Mouse (Mus musculus) intestine, embryonic 16.5 days (tissue): Measurements from ENCODE around the gene Sertad3. TPM values are rescaled to one million over a fixed set of nuclear protein-coding genes. Genes with fewer than 3 reads are reported as not detected.
A peak's percentile ranks its signal among the peaks of the same experiment; 100 is the strongest.

Experiments
- ATAC-seq: fragments of 200-750 bp; cut with Nextera tagmentation; 2 replicates; pipeline ENCODE4 v1.8.0; 2017; ENCODE audit warnings: moderate TSS enrichment, moderate library complexity
- H3K27ac ChIP-seq: fragments of 300-500 bp; sonication (generic); 2 replicates; pipeline ENCODE4 v1.5.1; 2014; ENCODE audit warnings: mild to moderate bottlenecking, low read length
- H3K27me3 ChIP-seq: fragments of 300-500 bp; sonication (generic); replicated peaks from 2 replicates; pipeline ENCODE4 v1.6.1; 2014; ENCODE audit warnings: low read length, control low read depth, mixed read lengths; ENCODE audit not compliant: control insufficient read depth, insufficient read depth
- H3K36me3 ChIP-seq: fragments of 300-500 bp; sonication (generic); 2 replicates; pipeline ENCODE4 v1.6.1; 2014; ENCODE audit warnings: low read length, control low read depth; ENCODE audit not compliant: control insufficient read depth, insufficient read depth
- H3K4me1 ChIP-seq: fragments of 300-500 bp; sonication (generic); 2 replicates; pipeline ENCODE4 v1.6.1; 2014; ENCODE audit warnings: low read length, control low read depth, mixed read lengths; ENCODE audit not compliant: control insufficient read depth, insufficient read depth
- H3K4me2 ChIP-seq: fragments of 300-500 bp; sonication (generic); 2 replicates; pipeline ENCODE4 v1.6.1; 2014; ENCODE audit warnings: low read depth, low read length, control low read depth
- H3K4me3 ChIP-seq: fragments of 300-500 bp; sonication (generic); 2 replicates; pipeline ENCODE4 v1.5.1; 2014; ENCODE audit warnings: mild to moderate bottlenecking, low read length
- H3K9ac ChIP-seq: fragments of 300-500 bp; sonication (generic); 2 replicates; pipeline ENCODE4 v1.6.1; 2014; ENCODE audit warnings: low read depth, low read length
- H3K9me3 ChIP-seq: fragments of 300-500 bp; sonication (generic); 2 replicates; pipeline ENCODE4 v1.6.1; 2016; ENCODE audit warnings: low read length, control low read depth; ENCODE audit not compliant: control insufficient read depth
- WGBS: fragments of 180-500 bp; shearing (Covaris S2); extraction: QIAGEN DNeasy Blood & Tissue Kit; methylation state at CpG from one replicate; pipeline ENCODE4 v1.1.7; 2014; 5-methylcytosine and 5-hydroxymethylcytosine counted together
- polyA plus RNA-seq: library from polyadenylated mRNA; unstranded; fragments of >200 nt; fragmentation: Nextera tagmentation; extraction: Ambion mirVana; gene quantifications from 2 replicates; pipeline ENCODE4 v1.2.1, GENCODE M21; 2015

Sertad3 gene
- polyA plus RNA-seq, 1 experiment from 2014 or later = 27.4 TPM

- Histone ChIP-seq H3K27ac (no peak overlapping the region), H3K4me1 (no peaks in the 10 kb centered on the region), H3K4me3 (no peak overlapping the region), H3K4me2 (no peak overlapping the region), H3K36me3 (0 out of 2 replicates have a peak, but pooled peaks cover 2% of the 10 kb centered on the region), H3K9ac (no peak overlapping the region), H3K9me3 (no peaks in the 10 kb centered on the region), H3K27me3 (no peaks in the 10 kb centered on the region)
- ATAC-seq = no peak
Measured at GRCm38 (mm10) chr7:27520104-27520503, 46.5 kb downstream of the Sertad3 start.

- ATAC-seq = peak; percentile 57; the same call in 1 of the 2 replicates
- H3K9me3 ChIP-seq = no peaks in the 10 kb centered on the region
- no peaks in the 10 kb centered on the region for H3K4me1 ChIP-seq
- H3K9ac ChIP-seq = no peak overlapping the region
- H3K27me3 ChIP-seq = no peaks in the 10 kb centered on the region
- H3K4me3 ChIP-seq = no peak overlapping the region
- no peak overlapping the region for H3K27ac ChIP-seq
- 52% methylated on average over 1 of the region's 1 CpGs for WGBS
- 0 out of 2 replicates have a peak, but pooled peaks cover 2% of the 10 kb centered on the region for H3K36me3 ChIP-seq
- H3K4me2 ChIP-seq = no peak overlapping the region
Measured at GRCm38 (mm10) chr7:27520599-27520998, 47.0 kb downstream of the Sertad3 start.

- no peak within 1 kb of the TSS for H3K9ac ChIP-seq
- no peak for ATAC-seq
- no peaks in the 10 kb centered on the region for H3K36me3 ChIP-seq
- H3K4me2 ChIP-seq = no peak within 1 kb of the TSS
- no peaks in the 10 kb centered on the region for H3K27me3 ChIP-seq
- H3K9me3 ChIP-seq = no peaks in the 10 kb centered on the region
- WGBS = 57% methylated on average over 5 of the region's 5 CpGs
- H3K27ac ChIP-seq = no peak within 1 kb of the TSS
- H3K4me1 ChIP-seq = no peaks in the 10 kb centered on the region
- H3K4me3 ChIP-seq = no peak within 1 kb of the TSS
Measured at GRCm38 (mm10) chr7:27522967-27523366, 49.4 kb downstream of the Sertad3 start, which contains the start of gene Hipk4. TSS of gene Hipk4 (plus strand) at chr7:27523267.

- H3K9ac ChIP-seq = no peak overlapping the region
- 94% methylated on average over 13 of the region's 13 CpGs for WGBS
- ATAC-seq = no peak
- H3K4me3 ChIP-seq = no peak overlapping the region
- H3K36me3 ChIP-seq = 0 out of 2 replicates have a peak, but pooled peaks cover 1% of the 10 kb centered on the region
- no peaks in the 10 kb centered on the region for H3K4me1 ChIP-seq
- no peak overlapping the region for H3K4me2 ChIP-seq
- no peaks in the 10 kb centered on the region for H3K9me3 ChIP-seq
- no peak overlapping the region for H3K27ac ChIP-seq
- no peaks in the 10 kb centered on the region for H3K27me3 ChIP-seq
Measured at GRCm38 (mm10) chr7:27523805-27524204, 50.2 kb downstream of the Sertad3 start.

- no peaks in the 10 kb centered on the region for H3K4me1 ChIP-seq
- H3K4me3 ChIP-seq = no peak overlapping the region
- H3K36me3 ChIP-seq = 0 out of 2 replicates have a peak, but pooled peaks cover 5% of the 10 kb centered on the region
- ATAC-seq = peak; percentile 85
- no peak overlapping the region for H3K4me2 ChIP-seq
- H3K9ac ChIP-seq = no peak overlapping the region
- no peak overlapping the region for H3K27ac ChIP-seq
- H3K9me3 ChIP-seq = no peaks in the 10 kb centered on the region
- WGBS = 26% methylated on average over 10 of the region's 10 CpGs
- H3K27me3 ChIP-seq = no peaks in the 10 kb centered on the region
Measured at GRCm38 (mm10) chr7:27526039-27526827, 52.7 kb downstream of the Sertad3 start.

Other genes starting within 250 kb of the Sertad3 start
- 8.3 and 9.5 TPM in 2 replicates for gene Itpkc, start 245.1 kb upstream of the Sertad3 start, polyA plus RNA-seq
- gene Coq8b, start 240.7 kb upstream of the Sertad3 start, polyA plus RNA-seq = 25.5 and 26.3 TPM in 2 replicates
- 9.1 and 10.8 TPM in 2 replicates for gene Numbl, start 215.3 kb upstream of the Sertad3 start, polyA plus RNA-seq
- gene Ltbp4, start 136.1 kb upstream of the Sertad3 start, polyA plus RNA-seq = 70.2 and 79.2 TPM in 2 replicates
- 35.6 and 37.8 TPM in 2 replicates for gene Shkbp1, start 117.7 kb upstream of the Sertad3 start, polyA plus RNA-seq
- gene Gm20479, start 116.3 kb upstream of the Sertad3 start, polyA plus RNA-seq = 1.6 TPM in 1 of 2 replicates, not detected in the other
- 0.36 and 0.44 TPM in 2 replicates for gene Sptbn4, start 26.1 kb upstream of the Sertad3 start, polyA plus RNA-seq
- 75.6 and 89.7 TPM in 2 replicates for gene Blvrb, start 25.8 kb upstream of the Sertad3 start, polyA plus RNA-seq
- 40.9 and 43.4 TPM in 2 replicates for gene Sertad1, start 13.1 kb downstream of the Sertad3 start, polyA plus RNA-seq
- gene Prx, start 25.6 kb downstream of the Sertad3 start, polyA plus RNA-seq = 2.2 and 2.6 TPM in 2 replicates
- gene Hipk4, start 49.5 kb downstream of the Sertad3 start, polyA plus RNA-seq = 0.26 and 0.49 TPM in 2 replicates
- gene Pld3, start 79.5 kb downstream of the Sertad3 start, polyA plus RNA-seq = 65.6 and 73.0 TPM in 2 replicates
- 21.5 and 21.8 TPM in 2 replicates for gene 2310022A10Rik, start 79.5 kb downstream of the Sertad3 start, polyA plus RNA-seq
- 58.5 and 60.3 TPM in 2 replicates for gene Akt2, start 117.8 kb downstream of the Sertad3 start, polyA plus RNA-seq
- gene Ttc9b, start 180.1 kb downstream of the Sertad3 start, polyA plus RNA-seq = 1.5 and 1.8 TPM in 2 replicates
- gene Map3k10, start 200.8 kb downstream of the Sertad3 start, polyA plus RNA-seq = 2.2 and 2.9 TPM in 2 replicates
- gene Zfp607b, start 215.6 kb downstream of the Sertad3 start, polyA plus RNA-seq = 2.1 and 2.2 TPM in 2 replicates